Mouse (Mus musculus) spleen, adult 12 weeks (tissue): ENCODE results near the gene Dnajc2.

Source experiments
- DNase-seq: peaks from one replicate; pipeline ENCODE4 v3.0.0; 2022; ENCODE audit warnings: low spot score

Gene Dnajc2

GRCm38 (mm10) chr5:21785053-21785452, at the start of gene Dnajc2, which contains the start of gene Psmc2:
Gene Dnajc2 (minus strand): TSS chr5:21785251.
Gene Psmc2 (plus strand): TSS chr5:21785283.
- DNase-seq: peak; percentile 83

DNA sequence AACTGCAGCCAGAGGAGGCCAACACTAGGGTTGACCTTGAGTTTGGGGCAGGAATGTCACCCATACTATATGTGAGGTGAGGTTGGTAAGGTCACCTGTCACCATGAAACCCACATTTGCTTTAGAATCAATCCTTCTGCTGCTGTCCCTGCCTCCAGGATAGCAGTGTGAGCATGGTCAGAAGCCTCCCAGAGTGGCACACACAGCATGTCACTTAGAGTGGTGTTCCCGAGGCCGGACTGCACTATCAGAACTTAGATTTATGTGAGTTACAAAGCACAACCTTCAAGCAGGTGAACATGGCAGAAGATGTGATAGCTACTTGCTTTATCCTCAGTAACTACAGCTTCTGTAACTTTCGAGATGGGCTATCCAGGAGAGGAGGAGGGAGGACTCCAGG, 46.7 kb upstream of the Dnajc2 start:
- DNase-seq: no peak

DNA sequence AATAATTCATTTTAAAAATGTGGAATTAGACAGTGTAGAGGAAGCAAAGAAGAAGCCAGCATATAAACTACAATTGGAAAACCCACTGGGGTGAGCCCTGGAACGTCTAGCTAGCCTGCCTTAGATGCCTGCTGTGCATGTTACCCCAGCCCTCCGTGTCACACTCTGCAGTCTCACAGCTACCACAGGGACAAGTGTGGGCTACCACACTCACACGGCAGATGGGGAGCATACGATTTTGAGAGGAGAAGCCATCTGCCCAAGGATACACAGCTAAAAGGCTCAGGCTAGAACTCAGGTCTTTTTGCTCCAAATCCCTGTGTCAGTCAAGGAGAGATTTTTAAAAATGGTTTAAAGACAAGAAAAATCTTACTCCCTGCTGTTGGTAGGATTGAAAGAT, 43.8 kb upstream of the Dnajc2 start:
- DNase-seq: no peak

GRCm38 (mm10) chr5:21827643-21828042, 42.6 kb upstream of the Dnajc2 start:
- no peak for DNase-seq

DNA sequence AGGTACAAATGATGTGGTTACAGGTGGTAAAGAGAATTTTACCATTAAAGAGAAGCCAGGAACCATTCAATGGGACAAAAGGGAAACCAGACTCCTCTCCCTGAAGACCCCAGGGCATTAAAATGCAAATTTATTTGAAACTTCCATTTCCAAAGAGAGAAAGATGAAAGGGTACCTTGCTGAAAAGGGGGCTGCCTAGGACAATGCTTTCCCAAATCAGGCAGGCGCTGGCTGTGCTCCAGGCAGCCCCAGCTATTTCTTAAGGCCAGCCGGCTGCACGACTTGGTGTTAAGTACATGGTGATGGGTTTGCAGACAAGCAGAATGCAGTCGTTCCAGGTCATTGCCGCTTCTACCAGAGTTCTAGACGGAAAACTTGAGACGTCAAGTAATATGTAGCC, 41.3 kb upstream of the Dnajc2 start:
- DNase-seq: no peak

GRCm38 (mm10) chr5:21813994-21814393, 28.9 kb upstream of the Dnajc2 start:
- peak; percentile 21 for DNase-seq

DNA sequence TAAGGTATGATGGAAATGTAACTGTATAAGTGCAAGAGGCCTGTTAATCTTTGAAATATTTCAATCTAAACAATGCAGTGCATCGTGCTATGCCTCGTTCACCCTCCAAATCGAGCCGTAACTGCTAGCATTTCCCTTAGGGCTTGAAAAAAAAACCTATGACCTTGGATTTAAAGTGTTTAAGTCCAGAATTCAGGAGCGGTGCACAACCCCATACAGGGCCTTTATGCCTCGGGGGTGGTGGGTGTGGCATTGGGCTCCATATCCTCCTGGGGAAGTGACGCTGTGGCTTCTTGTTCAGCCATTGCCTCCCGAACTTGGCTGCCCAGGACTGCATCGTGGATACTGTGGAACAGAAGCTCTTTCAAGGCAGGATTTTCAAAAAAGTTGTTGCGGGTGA, 25.9 kb upstream of the Dnajc2 start:
- no peak for DNase-seq

GRCm38 (mm10) chr5:21804837-21805236, 19.8 kb upstream of the Dnajc2 start:
- DNase-seq: no peak

GRCm38 (mm10) chr5:21803691-21804188, 18.7 kb upstream of the Dnajc2 start:
- no peak for DNase-seq

GRCm38 (mm10) chr5:21802907-21803306, 17.9 kb upstream of the Dnajc2 start:
- no peak for DNase-seq

GRCm38 (mm10) chr5:21792166-21792565, 7.1 kb upstream of the Dnajc2 start:
- DNase-seq: no peak

DNA sequence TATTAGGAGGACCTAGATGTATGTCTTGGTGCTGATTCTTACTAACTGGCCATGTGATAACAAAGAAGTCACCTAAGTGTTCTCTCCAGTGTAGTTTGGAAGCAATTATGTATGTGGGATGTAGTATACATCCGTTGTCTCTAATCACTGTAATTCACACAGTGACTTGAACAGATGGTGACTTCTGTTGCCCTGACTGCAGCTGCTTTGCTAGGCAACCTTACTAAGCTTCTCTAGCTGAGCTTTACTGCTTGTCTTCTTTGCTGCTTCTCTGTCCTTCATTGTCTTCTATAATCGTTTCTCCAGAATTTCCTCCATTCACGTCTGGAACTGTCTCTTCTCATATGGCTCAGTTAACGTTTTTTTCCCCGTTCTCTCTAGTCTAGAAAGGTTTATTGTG, 4.0 kb upstream of the Dnajc2 start:
- DNase-seq: no peak

GRCm38 (mm10) chr5:21787186-21788105, 2.4 kb upstream of the Dnajc2 start:
- no peak for DNase-seq

DNA sequence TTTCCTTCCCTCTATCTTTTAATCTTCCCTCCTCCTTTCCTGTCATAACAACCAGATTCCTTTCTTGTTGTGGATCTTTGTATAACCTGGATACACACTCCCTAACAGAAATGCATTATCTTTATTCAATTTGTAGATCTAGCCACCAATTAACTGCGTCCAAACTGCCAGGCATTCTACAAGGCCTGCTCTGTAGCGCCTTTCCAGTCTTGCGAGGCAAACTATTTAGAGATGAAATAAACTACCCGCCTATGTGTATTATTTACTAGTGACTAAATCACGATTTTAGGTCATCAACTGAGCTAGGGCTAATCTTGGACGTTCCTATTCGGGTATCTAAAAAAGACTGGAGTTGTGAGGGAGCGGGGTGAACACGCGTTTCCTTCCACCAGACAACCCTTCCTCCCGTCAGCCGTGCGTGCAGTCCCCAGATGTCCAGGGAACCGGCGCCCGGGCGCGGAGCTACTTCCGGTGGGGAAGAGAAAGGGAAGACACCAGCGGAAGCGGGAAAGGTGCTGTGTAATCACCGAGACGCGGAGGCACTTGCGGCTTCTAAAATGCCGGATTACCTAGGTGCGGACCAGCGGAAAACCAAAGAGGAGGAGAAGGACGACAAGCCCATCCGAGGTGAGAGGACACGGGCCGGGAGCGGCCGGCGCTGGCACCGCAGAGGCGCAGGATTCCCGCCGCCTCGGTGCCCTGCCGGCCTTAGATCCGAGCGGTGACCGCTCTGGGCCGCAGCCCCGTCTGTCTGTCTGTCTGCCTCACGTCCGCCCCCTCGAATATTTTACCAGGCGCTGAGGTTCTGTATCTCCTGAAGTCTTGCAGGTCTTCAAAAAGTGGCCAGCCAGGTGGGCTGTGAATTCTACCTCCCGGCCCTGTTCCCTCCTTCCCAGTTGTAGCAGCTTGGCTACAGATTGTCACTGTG, 1.5 kb upstream of the Dnajc2 start:
- peak; percentile 86 for DNase-seq

- DNase-seq: no peak
Measured at GRCm38 (mm10) chr5:21785776-21786175, 725 bp upstream of the Dnajc2 start.

DNA sequence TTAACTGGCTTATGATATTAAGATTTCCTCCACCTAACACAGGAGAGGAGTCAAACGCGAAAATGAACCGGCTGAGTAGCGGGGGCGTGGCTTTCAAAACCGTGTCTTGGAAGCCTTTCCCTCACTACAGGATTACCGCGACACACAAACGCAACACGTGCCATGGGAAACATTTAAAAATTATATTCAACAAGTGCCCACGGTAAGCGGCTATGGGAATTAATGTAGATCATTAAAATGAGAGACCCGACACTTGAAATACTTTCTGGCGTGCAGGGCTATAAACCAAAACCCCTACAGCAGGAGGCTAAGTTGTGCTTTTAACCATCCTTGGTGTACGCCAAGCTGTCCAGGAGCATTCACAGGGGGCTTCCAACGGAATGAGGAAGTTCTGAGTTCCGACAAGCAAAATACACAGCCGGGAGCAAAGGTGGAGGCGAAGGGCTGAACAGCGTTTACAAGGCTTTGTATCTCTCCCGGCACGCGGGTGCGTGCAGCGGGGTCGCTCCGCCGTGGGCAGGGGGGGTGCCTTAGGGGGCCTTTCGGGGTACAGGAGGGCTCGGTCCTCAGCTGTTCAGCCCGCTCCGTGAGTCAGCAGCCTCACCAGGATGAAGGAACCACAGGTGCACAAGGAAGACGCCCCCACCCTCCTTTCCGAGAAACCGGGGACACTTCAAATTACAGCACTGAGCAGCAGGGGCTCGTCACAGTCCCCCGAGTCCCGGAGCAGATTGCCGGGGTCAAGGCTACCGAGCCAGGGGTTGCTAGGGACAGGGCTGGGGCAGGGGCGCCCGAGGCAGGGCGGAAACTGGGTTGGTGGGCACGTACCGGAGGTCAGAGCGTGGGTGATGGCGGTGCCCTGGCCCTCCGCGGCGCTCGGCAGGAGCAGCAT, 644 bp downstream of the Dnajc2 start:
- DNase-seq: peak; percentile 8

GRCm38 (mm10) chr5:21776491-21776890, 8.6 kb downstream of the Dnajc2 start:
- DNase-seq: no peak

GRCm38 (mm10) chr5:21769841-21770240, 15.2 kb downstream of the Dnajc2 start:
- no peak for DNase-seq

DNA sequence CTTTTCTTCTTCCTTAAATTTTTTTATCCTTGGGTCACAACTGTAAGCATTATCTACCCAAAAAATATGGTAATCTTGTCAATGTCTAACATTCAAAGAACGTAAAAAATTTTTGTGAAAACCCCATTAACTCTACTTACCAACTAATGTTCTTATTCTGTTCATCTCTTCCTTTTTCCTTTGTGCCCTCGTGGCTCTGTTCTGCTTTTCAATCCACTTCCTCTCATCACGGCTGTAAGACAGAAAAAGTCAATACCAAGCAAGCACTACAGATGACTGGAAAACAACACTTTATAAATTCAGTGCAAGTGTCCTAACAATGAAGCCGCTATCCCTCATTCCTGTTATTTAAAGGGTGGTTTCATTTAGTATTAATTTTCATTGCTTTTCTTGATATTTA, 16.5 kb downstream of the Dnajc2 start:
- DNase-seq: no peak

- DNase-seq: no peak
Measured at GRCm38 (mm10) chr5:21745966-21746365, 39.1 kb downstream of the Dnajc2 start.

DNA sequence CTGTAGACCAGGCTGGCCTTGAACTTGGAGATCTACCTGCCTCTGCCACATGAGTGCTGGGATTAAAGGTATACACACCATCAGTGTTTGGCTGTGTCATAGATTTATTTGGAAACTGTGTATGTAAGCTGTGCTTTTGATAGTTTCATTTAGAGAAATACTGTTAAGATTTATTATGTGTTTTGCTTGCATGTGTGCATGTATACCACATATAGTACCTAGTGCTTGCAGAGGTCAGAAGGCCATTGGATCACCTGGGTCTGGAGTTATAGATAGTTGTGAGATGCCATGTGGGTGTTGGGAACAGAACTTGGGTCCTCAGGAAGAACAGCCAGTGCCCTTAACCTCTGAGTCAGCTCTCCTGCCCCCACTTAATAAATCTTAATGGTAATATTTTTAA, 40.4 kb downstream of the Dnajc2 start:
- DNase-seq: no peak

- DNase-seq: no peak
Measured at GRCm38 (mm10) chr5:21743606-21744005, 41.4 kb downstream of the Dnajc2 start.
